Mouse (Mus musculus): ENCODE measurements around the gene Them7.

- TF ChIP-seq CTCF (IDR thresholded peaks at IDR 0.05; ENCODE audit: low read depth): no peak
- TF ChIP-seq EP300 (IDR thresholded peaks at IDR 0.05; ENCODE audit: low read depth): no peak
Measured at GRCm38 (mm10) chr2:105408511-105408910, 184.4 kb downstream of the Them7 start.

Data from heart, postnatal 0 days (tissue).